Mouse (Mus musculus) liver, embryonic 14.5 days (tissue): ENCODE measurements around the gene Ghrh. TPM values are rescaled to one million over a fixed set of nuclear protein-coding genes. Genes with fewer than 3 reads are reported as not detected.
A peak's percentile ranks its signal among the peaks of the same experiment; 100 is the strongest.

Experiments used
- ATAC-seq: fragments of 200-750 bp; cut with Nextera tagmentation; 2 replicates; pipeline ENCODE4 v1.8.0; 2017; ENCODE audit warnings: moderate number of reproducible peaks, mild to moderate bottlenecking, moderate library complexity; ENCODE audit not compliant: insufficient read depth
- DNase-seq, 3 experiments: peaks; one replicate each; pipeline ENCODE4 v3.0.0-alpha.2; 2012 to 2013; ENCODE audit warnings: low read depth in 3 of 3, low spot score in 3 of 3
- H3K27ac ChIP-seq: fragments of 300-500 bp; sonication (generic); 2 replicates; pipeline ENCODE4 v1.5.1; 2014; ENCODE audit warnings: moderate library complexity, mild to moderate bottlenecking, control low read depth, inconsistent platforms
- H3K27me3 ChIP-seq: fragments of 300-500 bp; sonication (generic); 2 replicates; pipeline ENCODE4 v1.6.1; 2014; ENCODE audit warnings: mild to moderate bottlenecking, low read length, moderate library complexity; ENCODE audit not compliant: control insufficient read depth, insufficient read depth
- H3K36me3 ChIP-seq: fragments of 300-500 bp; sonication (generic); replicated peaks from 2 replicates; pipeline ENCODE4 v1.6.1; 2014; ENCODE audit warnings: low read depth; ENCODE audit not compliant: control insufficient read depth, insufficient read depth
- H3K4me1 ChIP-seq, 2 experiments: fragments of 200-500 bp in 1 of 2; fragments of 300-500 bp in 1 of 2; sonication (generic) in 1 of 2; replicated peaks; 2 replicates each; pipeline ENCODE4 v1.6.1; 2012 to 2014; ENCODE audit warnings: antibody characterized with exemption in 1 of 2, inconsistent platforms in 1 of 2, low read length in 1 of 2; ENCODE audit not compliant: control insufficient read depth in 2 of 2, insufficient read depth in 2 of 2
- H3K4me2 ChIP-seq: fragments of 300-500 bp; sonication (generic); 2 replicates; pipeline ENCODE4 v1.6.1; 2014; ENCODE audit warnings: low read depth, mild to moderate bottlenecking, control low read depth, moderate library complexity
- H3K4me3 ChIP-seq, 2 experiments: fragments of 200-500 bp in 1 of 2; fragments of 300-500 bp in 1 of 2; sonication (generic) in 1 of 2; 2 replicates each; pipeline ENCODE4 v1.5.1; 2012 to 2014; ENCODE audit warnings: low read depth in 2 of 2, low read length in 2 of 2, mild to moderate bottlenecking in 2 of 2, control low read depth in 1 of 2, inconsistent platforms in 1 of 2, moderate library complexity in 1 of 2; ENCODE audit not compliant: insufficient read depth in 1 of 2
- H3K9ac ChIP-seq: fragments of 300-500 bp; sonication (generic); replicated peaks from 2 replicates; pipeline ENCODE4 v1.6.1; 2014; ENCODE audit warnings: mild to moderate bottlenecking, control low read depth, moderate library complexity
- H3K9me3 ChIP-seq: fragments of 300-500 bp; sonication (generic); 2 replicates; pipeline ENCODE4 v1.6.1; 2016; ENCODE audit warnings: low read length, mixed read lengths; ENCODE audit not compliant: control insufficient read depth
- CTCF ChIP-seq: IDR thresholded peaks from 2 replicates; pipeline ENCODE4 v1.5.1; 2016; ENCODE audit warnings: antibody characterized with exemption, low read depth, control low read depth
- EP300 ChIP-seq: IDR thresholded peaks from 2 replicates; pipeline ENCODE4 v1.6.1; 2016; ENCODE audit warnings: antibody characterized with exemption, low read depth
- WGBS: fragments of 180-500 bp; shearing (Covaris S2); extraction: QIAGEN DNeasy Blood & Tissue Kit; methylation state at CpG from one replicate; pipeline ENCODE4 v1.1.7; 2014; ENCODE audit not compliant: insufficient replicate concordance; 5-methylcytosine and 5-hydroxymethylcytosine counted together
- polyA plus RNA-seq, 2 experiments: library from polyadenylated mRNA; depleted of rRNA in 1 of 2; stranded (reverse) in 1 of 2; unstranded in 1 of 2; fragments of >200 nt; fragmentation: Nextera tagmentation in 1 of 2; extraction: Ambion mirVana in 1 of 2; gene quantifications; 2 replicates each; pipeline versions ENCODE4 v1.2.1 to v1.2.3; 2012 to 2014

The Ghrh gene
- polyA plus RNA-seq, 2 experiments: 0.22 TPM; not detected in 1

GRCm38 (mm10) chr2:157367184-157367893 is 20.0 kb upstream of the Ghrh start, which contains the start of gene Manbal:
TSS of gene Manbal (plus strand) at chr2:157367594.
- TF ChIP-seq CTCF: no peak
- peak; percentile 24; the same call in 1 of the 2 replicates for TF ChIP-seq EP300
- Histone ChIP-seq H3K9me3 (no peaks in the 10 kb centered on the region), H3K27ac (peak within 1 kb of the TSS; percentile 96), H3K36me3 (no peaks in the 10 kb centered on the region), H3K4me1 (peaks cover 4 to 15% of the 10 kb centered on the region in 2 experiments), H3K9ac (peak within 1 kb of the TSS; percentile 95), H3K4me3 (peak within 1 kb of the TSS; percentile 79 to 97), H3K27me3 (no peaks in the 10 kb centered on the region), H3K4me2 (peak within 1 kb of the TSS; percentile 91)
- peak; percentile 85 to 88 (median 86) for DNase-seq
- peak; percentile 94 for ATAC-seq
- 3% methylated on average over 42 of the region's 42 CpGs for WGBS

DNA sequence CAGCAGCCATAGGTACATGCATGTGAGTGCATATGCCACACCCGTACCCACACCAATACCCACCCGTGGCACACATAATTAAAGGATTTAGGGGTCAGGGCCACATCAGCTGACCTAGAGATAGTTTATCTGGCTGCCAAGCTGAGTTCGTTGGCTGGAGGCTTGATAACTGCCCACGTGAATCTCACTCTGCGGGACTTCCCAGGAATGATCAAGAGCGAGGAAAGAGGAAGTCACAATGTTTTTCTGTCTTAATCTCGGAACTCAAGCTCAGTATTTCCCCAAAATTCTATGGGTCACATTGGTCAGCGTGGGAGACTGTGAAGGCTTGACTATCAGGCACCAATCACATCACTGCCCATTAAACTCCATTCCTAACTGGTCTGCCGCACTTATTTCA is 19.5 kb upstream of the Ghrh start:
- TF ChIP-seq EP300 (no peak), CTCF (no peak)
- H3K27ac ChIP-seq: no peak overlapping the region
- peak overlapping the region; percentile 79 to 97; a peak in 3 of 4 replicates for H3K4me3 ChIP-seq
- no peak for ATAC-seq
- H3K27me3 ChIP-seq: no peaks in the 10 kb centered on the region
- WGBS: 34% methylated on average over 9 of the region's 9 CpGs
- H3K4me1 ChIP-seq: peaks cover 4 to 15% of the 10 kb centered on the region in 2 experiments
- peak overlapping the region; percentile 95; the same call in 1 of the 2 replicates for H3K9ac ChIP-seq
- H3K4me2 ChIP-seq: peak overlapping the region; percentile 91
- peak in 2 of 3 experiments; percentile 4 to 9 for DNase-seq
- no peaks in the 10 kb centered on the region for H3K36me3 ChIP-seq
- no peaks in the 10 kb centered on the region for H3K9me3 ChIP-seq

DNA sequence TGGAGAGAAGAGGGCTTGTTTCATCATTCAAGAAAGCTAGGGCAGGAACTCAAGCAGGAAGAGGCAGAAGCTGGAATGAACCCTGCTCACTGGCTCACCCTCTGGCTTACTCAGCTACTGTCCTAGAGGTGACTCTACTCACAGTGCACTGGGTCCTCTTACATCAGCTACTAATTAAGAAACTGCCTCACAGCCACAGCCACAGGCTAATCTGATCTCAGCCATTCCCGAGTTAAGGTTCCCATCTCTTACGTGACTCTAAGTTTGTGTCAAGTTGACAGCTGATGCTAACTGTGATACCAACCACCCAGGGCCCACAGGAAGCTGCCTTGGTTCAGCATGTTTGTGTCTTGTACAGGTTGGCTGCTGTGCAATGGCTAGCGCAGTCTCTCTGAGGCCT is 15.7 kb upstream of the Ghrh start:
- H3K4me2 ChIP-seq: no peak overlapping the region
- no peak for DNase-seq
- H3K36me3 ChIP-seq: no peaks in the 10 kb centered on the region
- TF ChIP-seq CTCF (no peak), EP300 (no peak)
- no peaks in the 10 kb centered on the region for H3K9me3 ChIP-seq
- ATAC-seq: no peak
- peaks cover 4 to 6% of the 10 kb centered on the region in 2 experiments for H3K4me1 ChIP-seq
- H3K9ac ChIP-seq: no peak overlapping the region
- H3K27ac ChIP-seq: no peak overlapping the region
- H3K27me3 ChIP-seq: no peaks in the 10 kb centered on the region
- no peak overlapping the region for H3K4me3 ChIP-seq
- 40% methylated on average over 3 of the region's 3 CpGs for WGBS

- DNase-seq (no peak), ATAC-seq (no peak)
- H3K4me1 ChIP-seq: no peaks in the 10 kb centered on the region
- TF ChIP-seq CTCF (no peak), EP300 (no peak)
- 57% methylated on average over 5 of the region's 5 CpGs for WGBS
- no peaks in the 10 kb centered on the region for H3K9me3 ChIP-seq
- no peaks in the 10 kb centered on the region for H3K36me3 ChIP-seq
- no peak overlapping the region for H3K4me3 ChIP-seq
- no peak overlapping the region for H3K27ac ChIP-seq
- H3K4me2 ChIP-seq: no peak overlapping the region
- H3K9ac ChIP-seq: no peak overlapping the region
- no peaks in the 10 kb centered on the region for H3K27me3 ChIP-seq
Measured at GRCm38 (mm10) chr2:157360028-157360427, 12.7 kb upstream of the Ghrh start.

- no peak overlapping the region for H3K4me3 ChIP-seq
- H3K4me1 ChIP-seq: no peaks in the 10 kb centered on the region
- WGBS: 58% methylated on average over 3 of the region's 3 CpGs
- ATAC-seq: no peak
- no peaks in the 10 kb centered on the region for H3K36me3 ChIP-seq
- H3K4me2 ChIP-seq: no peak overlapping the region
- no peaks in the 10 kb centered on the region for H3K27me3 ChIP-seq
- TF ChIP-seq EP300: no peak
- DNase-seq: no peak
- H3K27ac ChIP-seq: no peak overlapping the region
- H3K9ac ChIP-seq: no peak overlapping the region
- H3K9me3 ChIP-seq: no peaks in the 10 kb centered on the region
Measured at GRCm38 (mm10) chr2:157354106-157354505, 6.8 kb upstream of the Ghrh start.
